Mouse (Mus musculus): Measurements from ENCODE around the gene Krt14.

Krt14 gene

GRCm38 (mm10) chr11:100157908-100158477 lies 49.4 kb downstream of the Krt14 start:
- DNase-seq: no peak

- no peak for DNase-seq
These were observed 50.0 kb downstream of the Krt14 start for GRCm38 (mm10) chr11:100157331-100157730.

GRCm38 (mm10) chr11:100155497-100156255 lies 51.7 kb downstream of the Krt14 start:
- no peak for DNase-seq

All from lung, postnatal 10 days (tissue).